Mouse (Mus musculus): ENCODE measurements around the gene Ifi209. TPM values are rescaled to one million over a fixed set of nuclear protein-coding genes. Genes with fewer than 3 reads are reported as not detected.
"Not testable (repeated sequence)": the region's sequence is repeated elsewhere in the genome, so short reads cannot be mapped to it uniquely, and the experiment has no call there.

The Ifi209 gene
- polyA plus RNA-seq, 1 experiment from 2014 or later, result 0.38 TPM

GRCm38 (mm10) chr1:173657973-173658372 lies 27.3 kb downstream of the Ifi209 start:
- Histone ChIP-seq H3K36me3 (ENCODE audit: control insufficient read depth, insufficient read depth, low read length) (no peaks in the 10 kb centered on the region), H3K27ac (ENCODE audit: low read length) (no peak overlapping the region), H3K4me2 (ENCODE audit: low read depth, low read length) (no peak overlapping the region), H3K4me3 (ENCODE audit: low read length) (no peak overlapping the region), H3K4me1 (ENCODE audit: control insufficient read depth, insufficient read depth, low read length) (no peaks in the 10 kb centered on the region), H3K9me3 (ENCODE audit: control insufficient read depth, low read length) (no peaks in the 10 kb centered on the region), H3K9ac (ENCODE audit: low read depth, low read length) (no peak overlapping the region), H3K27me3 (replicated peaks; ENCODE audit: control insufficient read depth, insufficient read depth, low read length) (no peaks in the 10 kb centered on the region)
- WGBS, result 68% methylated on average over 4 of the region's 4 CpGs
- no peak for ATAC-seq

- H3K27ac ChIP-seq (ENCODE audit: low read length); H3K9ac ChIP-seq (ENCODE audit: low read depth, low read length); H3K4me2 ChIP-seq (ENCODE audit: low read depth, low read length); H3K4me3 ChIP-seq (ENCODE audit: low read length); H3K36me3 ChIP-seq (ENCODE audit: control insufficient read depth, insufficient read depth, low read length); H3K4me1 ChIP-seq (ENCODE audit: control insufficient read depth, insufficient read depth, low read length); ATAC-seq; H3K9me3 ChIP-seq (ENCODE audit: control insufficient read depth, low read length); H3K27me3 ChIP-seq (replicated peaks; ENCODE audit: control insufficient read depth, insufficient read depth, low read length): not testable (repeated sequence)
- 33% methylated on average over 3 of the region's 3 CpGs for WGBS
These were observed 42.9 kb downstream of the Ifi209 start, which contains the start of gene Ifi208 for GRCm38 (mm10) chr1:173673458-173674097. TSS of gene Ifi208 (plus strand) at chr1:173673675.

- ATAC-seq; H3K36me3 ChIP-seq (ENCODE audit: control insufficient read depth, insufficient read depth, low read length); H3K27me3 ChIP-seq (replicated peaks; ENCODE audit: control insufficient read depth, insufficient read depth, low read length); H3K9ac ChIP-seq (ENCODE audit: low read depth, low read length); H3K4me3 ChIP-seq (ENCODE audit: low read length); H3K4me2 ChIP-seq (ENCODE audit: low read depth, low read length); H3K4me1 ChIP-seq (ENCODE audit: control insufficient read depth, insufficient read depth, low read length); H3K27ac ChIP-seq (ENCODE audit: low read length); H3K9me3 ChIP-seq (ENCODE audit: control insufficient read depth, low read length): not testable (repeated sequence)
- 74% methylated on average over 1 of the region's 1 CpGs for WGBS
These were observed 47.9 kb downstream of the Ifi209 start for GRCm38 (mm10) chr1:173678605-173679004.

- 92% methylated on average over 1 of the region's 1 CpGs for WGBS
These were observed 63.6 kb downstream of the Ifi209 start for GRCm38 (mm10) chr1:173694270-173694669.

More at GRCm38 (mm10) chr1:173694270-173694669, 63.6 kb downstream of the Ifi209 start:
- no peaks in the 10 kb centered on the region for H3K27me3 ChIP-seq (replicated peaks; ENCODE audit: control insufficient read depth, insufficient read depth, low read length)
- H3K4me2 ChIP-seq (ENCODE audit: low read depth, low read length), result no peak overlapping the region
- H3K27ac ChIP-seq (ENCODE audit: low read length), result no peak overlapping the region
- H3K4me3 ChIP-seq (ENCODE audit: low read length), result no peak overlapping the region
- H3K36me3 ChIP-seq (ENCODE audit: control insufficient read depth, insufficient read depth, low read length), result no peaks in the 10 kb centered on the region
- H3K9ac ChIP-seq (ENCODE audit: low read depth, low read length), result no peak overlapping the region
- H3K9me3 ChIP-seq (ENCODE audit: control insufficient read depth, low read length), result no peaks in the 10 kb centered on the region
- H3K4me1 ChIP-seq (ENCODE audit: control insufficient read depth, insufficient read depth, low read length), result no peaks in the 10 kb centered on the region
- no peak for ATAC-seq

Small RNA genes lying within 50 kb of the gene (microRNA-seq; reads per million reads assigned to microRNA genes)
- gene Gm44339, result not detected

Other genes starting within 250 kb of the Ifi209 start
- 0.15 and 0.43 TPM in 2 replicates for gene Ifi206, start 139.9 kb upstream of the Ifi209 start, polyA plus RNA-seq (2015; fragmentation: Nextera tagmentation; extraction: Ambion mirVana)
- gene Ifi214, start 95.0 kb upstream of the Ifi209 start, polyA plus RNA-seq (2015; fragmentation: Nextera tagmentation; extraction: Ambion mirVana), result not detected in 2 replicates
- 0.11 and 0.34 TPM in 2 replicates for gene Ifi213, start 31.6 kb upstream of the Ifi209 start, polyA plus RNA-seq (2015; fragmentation: Nextera tagmentation; extraction: Ambion mirVana)
- 0.06 and 0.09 TPM in 2 replicates for gene Ifi208, start 42.8 kb downstream of the Ifi209 start, polyA plus RNA-seq (2015; fragmentation: Nextera tagmentation; extraction: Ambion mirVana)
- 0.98 and 1.2 TPM in 2 replicates for gene Ifi207, start 110.8 kb downstream of the Ifi209 start, polyA plus RNA-seq (2015; fragmentation: Nextera tagmentation; extraction: Ambion mirVana)
- 1.9 and 2.5 TPM in 2 replicates for gene Ifi204, start 136.0 kb downstream of the Ifi209 start, polyA plus RNA-seq (2015; fragmentation: Nextera tagmentation; extraction: Ambion mirVana)